Mouse (Mus musculus) thymus, adult 2 months (tissue): ENCODE measurements around the gene Rin2.

Experiments
- CTCF ChIP-seq: fragments of 200-500 bp; IDR thresholded peaks from 2 replicates; pipeline ENCODE4 v1.5.1; 2012; ENCODE audit warnings: mild to moderate bottlenecking, control low read depth, low read length, moderate library complexity, borderline replicate concordance; ENCODE audit not compliant: control insufficient read depth, poor library complexity, insufficient read depth; ENCODE audit errors: extremely low read depth
- POLR2A ChIP-seq: fragments of 200-500 bp; IDR thresholded peaks from 2 replicates; pipeline ENCODE4 v1.6.1; 2012; ENCODE audit warnings: mild to moderate bottlenecking, low read length, control low read depth, moderate library complexity; ENCODE audit not compliant: control insufficient read depth, poor library complexity, insufficient read depth; ENCODE audit errors: extremely low read depth

DNA sequence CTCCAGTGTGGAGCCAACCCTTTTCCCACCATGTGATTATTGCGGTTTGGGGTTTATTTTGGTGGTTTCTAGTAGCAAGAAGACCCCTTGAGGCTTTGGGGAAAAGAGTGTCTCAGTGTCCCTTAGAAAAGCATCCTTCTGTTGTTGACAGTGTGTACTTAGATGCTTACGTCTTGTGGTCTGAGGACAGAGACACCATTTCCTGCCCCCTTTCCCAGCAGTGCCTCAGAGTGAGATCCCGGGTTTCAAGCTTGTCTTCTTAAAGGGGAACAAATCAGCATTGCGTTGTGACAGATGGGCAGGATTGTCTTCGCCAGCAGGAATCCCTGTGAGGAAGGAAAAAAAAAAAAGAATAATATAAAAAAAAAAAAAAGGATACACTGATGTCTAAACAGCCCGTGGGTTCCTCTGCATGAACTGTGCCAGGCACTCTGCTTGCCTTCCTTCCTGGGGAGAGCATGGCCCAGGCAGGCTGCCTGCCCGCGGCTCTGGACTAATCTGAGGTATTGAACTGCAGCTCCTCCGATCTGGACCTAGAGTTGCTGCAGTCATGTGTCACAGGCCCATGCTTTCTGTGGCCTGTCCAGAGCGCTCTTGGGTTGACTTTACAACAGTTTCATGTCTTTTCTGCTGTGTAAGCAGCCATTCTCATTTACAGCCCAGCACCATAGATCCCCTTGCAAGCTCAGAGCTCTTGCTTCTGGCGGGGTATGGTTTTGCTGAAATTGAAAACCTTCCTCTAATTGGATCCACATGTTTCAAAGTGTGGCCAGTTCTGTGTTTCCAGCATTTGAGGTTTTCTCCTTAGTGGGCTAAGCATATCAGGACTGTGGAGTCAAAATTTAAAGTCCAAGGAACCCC is 206.1 kb downstream of the Rin2 start:
- TF ChIP-seq CTCF = no peak
- TF ChIP-seq POLR2A = no peak
